In the genomic region with DNA sequence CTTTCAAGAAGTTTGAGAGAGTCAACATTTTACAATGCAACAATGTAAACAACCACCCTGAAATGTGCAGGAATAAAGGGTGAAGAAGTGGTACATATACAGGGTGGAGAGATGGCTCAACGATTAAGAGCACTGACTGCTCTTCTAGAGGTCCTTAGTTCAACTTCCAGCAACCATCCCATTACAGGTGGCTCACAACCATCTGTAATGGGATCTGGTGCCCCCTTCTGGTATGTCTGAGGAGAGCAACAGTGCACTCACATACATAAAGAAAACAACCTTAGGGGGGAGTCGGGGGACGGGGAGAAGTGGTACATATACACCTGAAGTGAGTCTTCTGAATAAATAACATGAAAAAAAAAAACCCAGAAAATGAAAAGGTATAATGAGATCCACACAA, we compare ENCODE assay signal across 9 mouse cellular contexts.
DNase-seq lines count a peak whose midpoint lies in the region; ATAC-seq and TF ChIP-seq lines count a peak whose summit lies in the region.
"Had no signal": no experiment of that assay in that cellular context is flagged by ENCODE, and none has a peak within 500 bp of the region (broad histone marks: within the 10 kb centered on the region; RNA-seq: fewer than 3 reads in every experiment).

No protein-coding gene starts in this region.

- peaks cover 5% of the 10 kb centered on the region; the same call in 1 of the 2 replicates for H3K4me1 ChIP-seq in hindbrain, postnatal 0 days (ENCODE audit: insufficient read depth, low read length)
- peaks cover 16% of the 10 kb centered on the region for H3K4me1 ChIP-seq in hindbrain, embryonic 14.5 days (replicated peaks; ENCODE audit: control insufficient read depth, insufficient read depth, low read length)
- H3K4me1 ChIP-seq in ES-Bruce4 (ENCODE audit: control insufficient read depth, insufficient read depth, low read length), result no peaks in the 10 kb centered on the region
- H3K4me1 ChIP-seq in forebrain, embryonic 15.5 days, result peaks cover 16% of the 10 kb centered on the region
- H3K4me1 ChIP-seq: embryonic facial prominence, embryonic 12.5 days had no signal

- WGBS in hindbrain, postnatal 0 days, result 56% methylated on average over 3 of the region's 3 CpGs
- 62% methylated on average over 3 of the region's 3 CpGs for WGBS in hindbrain, embryonic 14.5 days
- 56% methylated on average over 3 of the region's 3 CpGs for WGBS in forebrain, embryonic 15.5 days

- H3K4me3 ChIP-seq in hindbrain, postnatal 0 days (ENCODE audit: low read length), result no peak overlapping the region
- H3K4me3 ChIP-seq in hindbrain, embryonic 14.5 days (replicated peaks; ENCODE audit: low read length), result no peak overlapping the region
- H3K4me3 ChIP-seq in ES-Bruce4 (ENCODE audit: low read depth, low read length), result no peak overlapping the region
- no peak overlapping the region for H3K4me3 ChIP-seq in forebrain, embryonic 15.5 days
- H3K4me3 ChIP-seq: embryonic facial prominence, embryonic 12.5 days had no signal

- ATAC-seq in hindbrain, postnatal 0 days, result no peak
- ATAC-seq in hindbrain, embryonic 14.5 days (ENCODE audit: low FRiP score), result no peak
- no peak for ATAC-seq in forebrain, embryonic 15.5 days (replicated peaks)

- TF ChIP-seq POLR2A in ES-Bruce4 (IDR thresholded peaks at IDR 0.05; ENCODE audit: insufficient read depth, low read length), result no peak

- H3K9me3 ChIP-seq in hindbrain, postnatal 0 days (ENCODE audit: low read length), result no peaks in the 10 kb centered on the region
- H3K9me3 ChIP-seq in hindbrain, embryonic 14.5 days (ENCODE audit: control insufficient read depth, low read length), result no peaks in the 10 kb centered on the region
- peaks cover 4% of the 10 kb centered on the region; the same call in 1 of the 2 replicates for H3K9me3 ChIP-seq in ES-Bruce4 (replicated peaks; ENCODE audit: control insufficient read depth, insufficient read depth, low read length, poor library complexity, severe bottlenecking)
- H3K9me3 ChIP-seq in forebrain, embryonic 15.5 days, result no peaks in the 10 kb centered on the region
- H3K9me3 ChIP-seq: embryonic facial prominence, embryonic 12.5 days had no signal

- no peak for TF ChIP-seq EP300 in ES-Bruce4 (IDR thresholded peaks at IDR 0.05; ENCODE audit: insufficient read depth, low read depth, low read length)

- H3K36me3 ChIP-seq in hindbrain, postnatal 0 days (ENCODE audit: insufficient read depth, low read length), result no peaks in the 10 kb centered on the region
- H3K36me3 ChIP-seq in hindbrain, embryonic 14.5 days (replicated peaks; ENCODE audit: control insufficient read depth, insufficient read depth), result peaks cover 4% of the 10 kb centered on the region; the same call in 1 of the 2 replicates
- H3K36me3 ChIP-seq in ES-Bruce4 (ENCODE audit: control insufficient read depth, insufficient read depth, low read length, poor library complexity, severe bottlenecking), result no peaks in the 10 kb centered on the region
- 0 out of 2 replicates have a peak, but pooled peaks cover 4% of the 10 kb centered on the region for H3K36me3 ChIP-seq in forebrain, embryonic 15.5 days
- H3K36me3 ChIP-seq: embryonic facial prominence, embryonic 12.5 days had no signal

- no peak overlapping the region for H3K4me2 ChIP-seq in hindbrain, postnatal 0 days (ENCODE audit: low read depth, low read length)
- H3K4me2 ChIP-seq in hindbrain, embryonic 14.5 days (replicated peaks), result no peak overlapping the region
- H3K4me2 ChIP-seq in forebrain, embryonic 15.5 days (replicated peaks), result no peak overlapping the region
- H3K4me2 ChIP-seq: embryonic facial prominence, embryonic 12.5 days had no signal

- no peak overlapping the region for H3K27ac ChIP-seq in hindbrain, postnatal 0 days
- H3K27ac ChIP-seq in hindbrain, embryonic 14.5 days, result no peak overlapping the region
- peak overlapping the region; percentile 51 for H3K27ac ChIP-seq in ES-Bruce4 (ENCODE audit: insufficient read depth, low read length)
- H3K27ac ChIP-seq in forebrain, embryonic 15.5 days (replicated peaks), result no peak overlapping the region
- H3K27ac ChIP-seq: embryonic facial prominence, embryonic 12.5 days had no signal

- no peak overlapping the region for H3K9ac ChIP-seq in hindbrain, postnatal 0 days (replicated peaks; ENCODE audit: low read length)
- no peak overlapping the region for H3K9ac ChIP-seq in hindbrain, embryonic 14.5 days
- H3K9ac ChIP-seq in ES-Bruce4 (ENCODE audit: low read depth, poor library complexity, severe bottlenecking), result no peak overlapping the region
- H3K9ac ChIP-seq in forebrain, embryonic 15.5 days (replicated peaks), result no peak overlapping the region
- H3K9ac ChIP-seq: embryonic facial prominence, embryonic 12.5 days had no signal

- no peaks in the 10 kb centered on the region for H3K27me3 ChIP-seq in hindbrain, postnatal 0 days (ENCODE audit: insufficient read depth, low read length)
- no peaks in the 10 kb centered on the region for H3K27me3 ChIP-seq in hindbrain, embryonic 14.5 days (ENCODE audit: control insufficient read depth, insufficient read depth, low read length)
- no peaks in the 10 kb centered on the region for H3K27me3 ChIP-seq in ES-Bruce4 (ENCODE audit: control insufficient read depth, insufficient read depth, low read length, poor library complexity, severe bottlenecking)
- H3K27me3 ChIP-seq in forebrain, embryonic 15.5 days, result no peaks in the 10 kb centered on the region
- H3K27me3 ChIP-seq: embryonic facial prominence, embryonic 12.5 days had no signal

- DNase-seq in hindbrain, postnatal 0 days (ENCODE audit: low spot score), result peak; percentile 52
- DNase-seq in hindbrain, embryonic 14.5 days (ENCODE audit: low spot score), result no peak
- peak; percentile 60 for DNase-seq in brain, adult 2 months (ENCODE audit: low read depth, low spot score)
- DNase-seq in lung, postnatal 10 days, result peak; percentile 24
- no peak for DNase-seq in spleen, adult 18-20 months
- no peak for DNase-seq in ovary, postnatal 36 days (ENCODE audit: low spot score)

- peak; percentile 60 for TF ChIP-seq CTCF in hindbrain, postnatal 0 days (IDR thresholded peaks at IDR 0.05; ENCODE audit: low read depth)
- peak; percentile 5 for TF ChIP-seq CTCF in ES-Bruce4 (IDR thresholded peaks at IDR 0.05; ENCODE audit: low read depth, low read length)

Comparison
In these comparisons a context has a peak if more than half of its experiments do, and no peak if none do; other contexts are left out.
1. DNase-seq: peak in hindbrain, postnatal 0 days (single experiment), brain, adult 2 months (single experiment) and lung, postnatal 10 days (single experiment); none in hindbrain, embryonic 14.5 days (single experiment), spleen, adult 18-20 months (0 of 2) and ovary, postnatal 36 days (single experiment).